Mouse (Mus musculus): ENCODE data around the gene Gabrp. TPM values are rescaled to one million over a fixed set of nuclear protein-coding genes. Genes with fewer than 3 reads are reported as not detected.

The Gabrp gene
- 0.83 and 1.5 TPM in 2 replicates for polyA plus RNA-seq (2014; fragmentation: Nextera tagmentation; extraction: Ambion mirVana)

DNA sequence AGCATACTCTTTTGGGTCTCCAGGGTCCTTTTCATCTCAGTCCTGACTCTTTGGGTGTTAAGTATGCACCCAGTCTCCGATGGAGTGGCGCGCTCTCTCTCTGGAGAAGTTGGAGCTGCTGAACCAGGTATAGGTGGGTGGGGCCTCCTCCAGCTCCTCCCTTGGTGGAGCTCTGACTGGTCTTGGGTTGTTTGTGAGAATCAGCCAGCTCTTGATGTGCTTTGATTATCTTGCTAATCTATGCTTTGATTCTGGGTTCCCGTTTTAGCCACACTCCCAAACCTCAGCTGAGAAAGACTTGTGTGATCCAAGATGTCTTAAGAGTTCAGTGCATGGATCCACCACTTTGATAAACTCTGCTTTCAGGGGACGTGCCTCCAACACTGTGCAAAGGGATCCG, at the start of gene Gabrp:
Gene Gabrp (minus strand): TSS at position 101 of the 400 bp plus-strand sequence.
- Histone ChIP-seq H3K36me3 (ENCODE audit: control insufficient read depth, insufficient read depth, low read length) (no peaks in the 10 kb centered on the region), H3K27ac (ENCODE audit: low read depth, low read length) (no peak within 1 kb of the TSS), H3K27me3 (replicated peaks; ENCODE audit: control insufficient read depth, insufficient read depth, low read length) (no peaks in the 10 kb centered on the region; the same call in 1 of the 2 replicates), H3K4me1 (replicated peaks; ENCODE audit: control insufficient read depth, insufficient read depth, low read length) (no peaks in the 10 kb centered on the region), H3K9ac (ENCODE audit: low read depth, low read length) (no peak within 1 kb of the TSS), H3K9me3 (ENCODE audit: control insufficient read depth, low read length) (no peaks in the 10 kb centered on the region), H3K4me3 (ENCODE audit: low read depth, low read length) (no peak within 1 kb of the TSS), H3K4me2 (no peak within 1 kb of the TSS)
- ATAC-seq (replicated peaks; ENCODE audit: low FRiP score) (no peak), DNase-seq (ENCODE audit: low spot score) (no peak)
- 47% methylated on average over 6 of the region's 6 CpGs for whole genome bisulfite sequencing

- no peak overlapping the region for H3K4me3 ChIP-seq (ENCODE audit: low read depth, low read length)
- DNase-seq (ENCODE audit: low spot score) = no peak
- no peak for ATAC-seq (replicated peaks; ENCODE audit: low FRiP score)
- WGBS = 77% methylated on average over 4 of the region's 4 CpGs
- no peaks in the 10 kb centered on the region for H3K4me1 ChIP-seq (replicated peaks; ENCODE audit: control insufficient read depth, insufficient read depth, low read length)
- H3K27me3 ChIP-seq (replicated peaks; ENCODE audit: control insufficient read depth, insufficient read depth, low read length) = no peaks in the 10 kb centered on the region
- no peak overlapping the region for H3K27ac ChIP-seq (ENCODE audit: low read depth, low read length)
- no peak overlapping the region for H3K4me2 ChIP-seq
- no peak overlapping the region for H3K9ac ChIP-seq (ENCODE audit: low read depth, low read length)
- no peaks in the 10 kb centered on the region for H3K36me3 ChIP-seq (ENCODE audit: control insufficient read depth, insufficient read depth, low read length)
- no peaks in the 10 kb centered on the region for H3K9me3 ChIP-seq (ENCODE audit: control insufficient read depth, low read length)
Observed at GRCm38 (mm10) chr11:33627136-33627742, 48.5 kb upstream of the Gabrp start.

DNA sequence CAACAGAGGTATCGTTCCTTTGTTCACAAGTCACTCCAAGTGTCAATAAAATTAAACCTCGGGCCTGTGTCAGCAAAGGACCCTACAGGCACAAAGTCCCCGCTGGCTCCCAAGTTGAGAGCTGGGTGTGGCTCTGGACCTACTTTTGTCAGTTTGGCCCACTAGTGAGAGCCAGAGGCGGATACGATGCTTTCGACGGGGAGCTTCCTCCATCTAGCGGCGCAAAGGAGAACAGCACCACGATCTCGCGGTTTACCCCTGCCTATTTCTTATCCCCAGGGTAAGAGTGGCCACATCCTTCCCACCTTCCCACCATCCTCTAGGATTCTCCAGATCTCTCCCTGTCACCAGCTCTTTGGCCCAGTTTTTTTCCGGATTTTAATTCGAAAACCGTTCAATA, 35.5 kb upstream of the Gabrp start:
- H3K9ac ChIP-seq (ENCODE audit: low read depth, low read length) = no peak overlapping the region
- no peaks in the 10 kb centered on the region for H3K9me3 ChIP-seq (ENCODE audit: control insufficient read depth, low read length)
- H3K4me1 ChIP-seq (replicated peaks; ENCODE audit: control insufficient read depth, insufficient read depth, low read length) = no peaks in the 10 kb centered on the region
- 7% methylated on average over 15 of the region's 15 CpGs for WGBS
- no peaks in the 10 kb centered on the region for H3K36me3 ChIP-seq (ENCODE audit: control insufficient read depth, insufficient read depth, low read length)
- no peaks in the 10 kb centered on the region for H3K27me3 ChIP-seq (replicated peaks; ENCODE audit: control insufficient read depth, insufficient read depth, low read length)
- ATAC-seq (replicated peaks; ENCODE audit: low FRiP score) (no peak), DNase-seq (ENCODE audit: low spot score) (peak; percentile 49)
- H3K4me2 ChIP-seq = no peak overlapping the region
- no peak overlapping the region for H3K4me3 ChIP-seq (ENCODE audit: low read depth, low read length)
- H3K27ac ChIP-seq (ENCODE audit: low read depth, low read length) = no peak overlapping the region

- no peaks in the 10 kb centered on the region for H3K36me3 ChIP-seq (ENCODE audit: control insufficient read depth, insufficient read depth, low read length)
- 23% methylated on average over 3 of the region's 3 CpGs for WGBS
- DNase-seq (ENCODE audit: low spot score) = no peak
- no peak for ATAC-seq (replicated peaks; ENCODE audit: low FRiP score)
- no peak overlapping the region for H3K27ac ChIP-seq (ENCODE audit: low read depth, low read length)
- no peak overlapping the region for H3K4me2 ChIP-seq
- H3K4me3 ChIP-seq (ENCODE audit: low read depth, low read length) = no peak overlapping the region
- no peaks in the 10 kb centered on the region for H3K9me3 ChIP-seq (ENCODE audit: control insufficient read depth, low read length)
- no peaks in the 10 kb centered on the region for H3K4me1 ChIP-seq (replicated peaks; ENCODE audit: control insufficient read depth, insufficient read depth, low read length)
- no peak overlapping the region for H3K9ac ChIP-seq (ENCODE audit: low read depth, low read length)
- H3K27me3 ChIP-seq (replicated peaks; ENCODE audit: control insufficient read depth, insufficient read depth, low read length) = no peaks in the 10 kb centered on the region
Observed at GRCm38 (mm10) chr11:33607784-33608183, 29.0 kb upstream of the Gabrp start.

GRCm38 (mm10) chr11:33603174-33603573, 24.4 kb upstream of the Gabrp start:
- no peak overlapping the region for H3K4me2 ChIP-seq
- DNase-seq (ENCODE audit: low spot score) (no peak), ATAC-seq (replicated peaks; ENCODE audit: low FRiP score) (no peak)
- no peak overlapping the region for H3K4me3 ChIP-seq (ENCODE audit: low read depth, low read length)
- H3K9me3 ChIP-seq (ENCODE audit: control insufficient read depth, low read length) = no peaks in the 10 kb centered on the region
- H3K27me3 ChIP-seq (replicated peaks; ENCODE audit: control insufficient read depth, insufficient read depth, low read length) = no peaks in the 10 kb centered on the region
- no peaks in the 10 kb centered on the region for H3K36me3 ChIP-seq (ENCODE audit: control insufficient read depth, insufficient read depth, low read length)
- no peak overlapping the region for H3K27ac ChIP-seq (ENCODE audit: low read depth, low read length)
- WGBS = 65% methylated on average over 2 of the region's 2 CpGs
- H3K4me1 ChIP-seq (replicated peaks; ENCODE audit: control insufficient read depth, insufficient read depth, low read length) = no peaks in the 10 kb centered on the region
- H3K9ac ChIP-seq (ENCODE audit: low read depth, low read length) = no peak overlapping the region

GRCm38 (mm10) chr11:33598986-33599385, 20.2 kb upstream of the Gabrp start, which contains the start of gene D130052B06Rik:
TSS of gene D130052B06Rik (plus strand) at chr11:33599302.
- no peak within 1 kb of the TSS for H3K4me3 ChIP-seq (ENCODE audit: low read depth, low read length)
- DNase-seq (ENCODE audit: low spot score) (no peak), ATAC-seq (replicated peaks; ENCODE audit: low FRiP score) (no peak)
- H3K27ac ChIP-seq (ENCODE audit: low read depth, low read length) = no peak within 1 kb of the TSS
- no peaks in the 10 kb centered on the region for H3K27me3 ChIP-seq (replicated peaks; ENCODE audit: control insufficient read depth, insufficient read depth, low read length)
- H3K9me3 ChIP-seq (ENCODE audit: control insufficient read depth, low read length) = no peaks in the 10 kb centered on the region
- no peak within 1 kb of the TSS for H3K4me2 ChIP-seq
- H3K9ac ChIP-seq (ENCODE audit: low read depth, low read length) = no peak within 1 kb of the TSS
- WGBS = 66% methylated on average over 4 of the region's 4 CpGs
- no peaks in the 10 kb centered on the region for H3K4me1 ChIP-seq (replicated peaks; ENCODE audit: control insufficient read depth, insufficient read depth, low read length)
- H3K36me3 ChIP-seq (ENCODE audit: control insufficient read depth, insufficient read depth, low read length) = no peaks in the 10 kb centered on the region

DNA sequence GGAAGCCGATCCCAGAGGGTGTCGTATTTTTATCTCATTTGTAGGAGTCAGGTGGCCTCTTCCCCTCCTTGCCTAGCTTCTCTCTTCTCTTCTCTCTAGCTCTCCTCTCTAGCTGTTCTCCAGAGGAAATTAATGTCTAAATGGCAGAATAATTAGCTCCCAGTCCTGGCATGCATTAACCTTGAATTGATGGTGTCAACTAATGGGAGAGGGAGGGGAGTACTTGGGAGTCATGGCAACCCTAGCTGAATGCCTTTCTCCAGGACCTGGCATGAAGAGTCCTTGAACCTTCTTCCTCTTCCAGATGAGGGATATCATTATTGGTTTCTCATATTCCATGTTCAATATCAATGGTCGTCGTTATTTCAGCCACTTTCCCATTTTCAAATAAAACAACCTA, 17.9 kb upstream of the Gabrp start:
- H3K4me2 ChIP-seq = no peak overlapping the region
- no peak overlapping the region for H3K9ac ChIP-seq (ENCODE audit: low read depth, low read length)
- no peak overlapping the region for H3K27ac ChIP-seq (ENCODE audit: low read depth, low read length)
- no peaks in the 10 kb centered on the region for H3K9me3 ChIP-seq (ENCODE audit: control insufficient read depth, low read length)
- ATAC-seq (replicated peaks; ENCODE audit: low FRiP score) (no peak), DNase-seq (ENCODE audit: low spot score) (no peak)
- H3K36me3 ChIP-seq (ENCODE audit: control insufficient read depth, insufficient read depth, low read length) = no peaks in the 10 kb centered on the region
- H3K4me1 ChIP-seq (replicated peaks; ENCODE audit: control insufficient read depth, insufficient read depth, low read length) = no peaks in the 10 kb centered on the region
- no peaks in the 10 kb centered on the region for H3K27me3 ChIP-seq (replicated peaks; ENCODE audit: control insufficient read depth, insufficient read depth, low read length)
- WGBS = 65% methylated on average over 4 of the region's 4 CpGs
- no peak overlapping the region for H3K4me3 ChIP-seq (ENCODE audit: low read depth, low read length)

DNA sequence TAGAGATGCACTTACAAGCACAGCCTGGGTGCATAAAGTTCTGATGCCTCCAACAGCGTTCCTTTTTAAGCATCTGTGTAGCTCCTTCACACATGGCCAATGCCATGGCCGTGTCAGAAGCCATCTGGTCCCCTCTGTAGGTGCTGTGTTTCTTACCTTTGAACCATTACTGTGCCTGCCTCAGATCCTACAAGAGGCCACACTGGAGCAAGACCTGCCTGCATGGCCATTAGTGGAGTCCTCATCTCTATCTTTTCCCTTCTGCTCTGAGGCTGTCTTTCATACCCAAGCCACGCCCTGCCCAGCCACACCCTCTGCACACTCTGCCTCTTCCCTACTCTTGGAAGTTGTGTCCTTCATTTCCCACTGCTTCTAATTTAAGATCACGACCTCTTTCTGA, 14.1 kb upstream of the Gabrp start:
- no peaks in the 10 kb centered on the region for H3K36me3 ChIP-seq (ENCODE audit: control insufficient read depth, insufficient read depth, low read length)
- H3K9me3 ChIP-seq (ENCODE audit: control insufficient read depth, low read length) = no peaks in the 10 kb centered on the region
- DNase-seq (ENCODE audit: low spot score) (no peak), ATAC-seq (replicated peaks; ENCODE audit: low FRiP score) (no peak)
- H3K27ac ChIP-seq (ENCODE audit: low read depth, low read length) = no peak overlapping the region
- 74% methylated on average over 4 of the region's 4 CpGs for WGBS
- no peak overlapping the region for H3K9ac ChIP-seq (ENCODE audit: low read depth, low read length)
- no peak overlapping the region for H3K4me3 ChIP-seq (ENCODE audit: low read depth, low read length)
- H3K27me3 ChIP-seq (replicated peaks; ENCODE audit: control insufficient read depth, insufficient read depth, low read length) = no peaks in the 10 kb centered on the region
- no peaks in the 10 kb centered on the region for H3K4me1 ChIP-seq (replicated peaks; ENCODE audit: control insufficient read depth, insufficient read depth, low read length)
- H3K4me2 ChIP-seq = no peak overlapping the region

GRCm38 (mm10) chr11:33590771-33591170, 12.0 kb upstream of the Gabrp start:
- Histone ChIP-seq H3K4me3 (ENCODE audit: low read depth, low read length) (no peak overlapping the region), H3K9ac (ENCODE audit: low read depth, low read length) (no peak overlapping the region), H3K27ac (ENCODE audit: low read depth, low read length) (no peak overlapping the region), H3K4me1 (replicated peaks; ENCODE audit: control insufficient read depth, insufficient read depth, low read length) (no peaks in the 10 kb centered on the region), H3K36me3 (ENCODE audit: control insufficient read depth, insufficient read depth, low read length) (no peaks in the 10 kb centered on the region), H3K4me2 (no peak overlapping the region), H3K27me3 (replicated peaks; ENCODE audit: control insufficient read depth, insufficient read depth, low read length) (no peaks in the 10 kb centered on the region), H3K9me3 (ENCODE audit: control insufficient read depth, low read length) (no peaks in the 10 kb centered on the region)
- no peak for DNase-seq (ENCODE audit: low spot score)
- WGBS = 81% methylated on average over 3 of the region's 3 CpGs
- no peak for ATAC-seq (replicated peaks; ENCODE audit: low FRiP score)
